Mouse (Mus musculus) Patski (cell line): ENCODE measurements around the gene Rhoc. TPM values are rescaled to one million over a fixed set of nuclear protein-coding genes. Genes with fewer than 3 reads are reported as not detected.

ENCODE experiments used
- ATAC-seq: fragments of 100-300 bp; one replicate; pipeline ENCODE4 v1.8.0; 2021
- CTCF ChIA-PET: fragments of 350-600 bp; sonication (Branson Sonifier 250); formaldehyde crosslinking; loops from one replicate; lab custom pipeline; 2022; ENCODE audit warnings: inconsistent platforms; lab: Charles Lee
- POLR2A ChIA-PET: fragments of 350-600 bp; sonication (Branson Sonifier 250); formaldehyde crosslinking; loops from one replicate; lab custom pipeline; 2022; ENCODE audit warnings: antibody characterized with exemption, inconsistent platforms; lab: Charles Lee
- DNase-seq: peaks from one replicate; pipeline ENCODE4 v3.0.0-alpha.2; 2011; ENCODE audit warnings: low read depth, low spot score
- H3K27me3 ChIP-seq: fragments of 371-371 bp; one replicate; pipeline ENCODE4 v1.5.1; 2021
- CTCF ChIP-seq: fragments of 100-300 bp; IDR thresholded peaks from one replicate; pipeline ENCODE4 v1.5.1; 2021
- in situ Hi-C: fragments of 300-500 bp; cut with MboI; formaldehyde crosslinking; loops from 3 replicates; pipeline ENCODE4 v1.11.1; 2018; ENCODE audit warnings: low pct_unique_long_range_greater_than_20kb, mixed read lengths
- polyA plus RNA-seq: library from polyadenylated mRNA; unstranded; gene quantifications from one replicate; pipeline ENCODE4 v1.2.3, GENCODE M21; 2021

The Rhoc gene
- polyA plus RNA-seq, 1 experiment from 2014 or later = 470 TPM

DNA sequence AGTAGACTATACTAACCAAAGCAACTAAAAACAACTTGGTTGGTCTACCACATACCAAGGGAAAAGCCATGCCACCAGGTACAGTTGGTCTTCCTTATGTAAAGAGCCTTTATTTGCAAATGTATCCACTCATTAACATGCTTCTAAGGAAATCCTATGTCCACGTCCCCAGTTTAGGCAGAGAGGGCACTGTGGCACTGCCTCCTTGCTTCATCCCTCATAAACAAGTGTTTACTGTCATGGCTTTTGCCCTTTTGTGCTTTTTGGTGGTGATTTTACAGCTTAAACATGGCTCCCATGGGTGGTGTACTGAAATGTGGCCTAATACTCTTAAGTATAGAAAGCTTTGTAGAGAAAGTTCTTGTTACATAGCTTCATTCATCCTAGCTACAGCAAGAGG is 32.3 kb downstream of the Rhoc start:
- in situ Hi-C loops = no loop called here
- no peak for DNase-seq
- H3K27me3 ChIP-seq = no peaks in the 10 kb centered on the region
- POLR2A ChIA-PET = interaction anchor here (1.0 kb wide), 1 partner anchor 35 kb away, joined by 3 read pairs; no protein-coding TSS in a partner anchor
- no peak for TF ChIP-seq CTCF
- ATAC-seq = no peak
- CTCF ChIA-PET = interaction anchor here (0.9 to 3.2 kb wide), 5 partner anchors 23 to 112 kb away, joined by 3 to 13 read pairs (median 4); partner anchors contain the start of gene Rhoc

DNA sequence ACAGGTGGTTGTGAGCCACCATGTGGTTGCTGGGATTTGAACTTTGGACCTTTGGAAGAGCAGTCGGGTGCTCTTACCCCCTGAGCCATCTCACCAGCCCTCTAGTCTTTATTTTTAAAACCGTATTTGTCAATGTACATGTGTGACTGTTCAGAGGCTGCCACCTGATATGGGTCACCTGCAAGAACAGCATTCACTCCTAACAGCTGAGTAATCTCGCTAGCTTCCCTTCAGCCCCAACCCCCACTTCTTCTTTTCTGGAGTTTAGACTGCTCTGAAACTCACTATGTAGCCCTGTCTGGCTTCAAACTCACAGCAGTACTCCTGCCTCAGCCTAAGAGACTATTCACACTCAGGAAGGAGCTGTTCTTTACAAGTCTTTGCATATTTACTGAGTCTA is 34.2 kb downstream of the Rhoc start:
- ChIA-PET POLR2A (interaction anchor here (0.8 kb wide), 1 partner anchor 33 kb away, joined by 4 read pairs; no protein-coding TSS in a partner anchor), CTCF (interaction anchor here (1.9 to 3.2 kb wide), 3 partner anchors 11 to 237 kb away, joined by 6 to 13 read pairs (median 6); partner anchors contain the start of gene Rhoc)
- no peak for TF ChIP-seq CTCF
- DNase-seq = no peak
- no peak for ATAC-seq
- in situ Hi-C loops = no loop called here
- H3K27me3 ChIP-seq = no peaks in the 10 kb centered on the region

DNA sequence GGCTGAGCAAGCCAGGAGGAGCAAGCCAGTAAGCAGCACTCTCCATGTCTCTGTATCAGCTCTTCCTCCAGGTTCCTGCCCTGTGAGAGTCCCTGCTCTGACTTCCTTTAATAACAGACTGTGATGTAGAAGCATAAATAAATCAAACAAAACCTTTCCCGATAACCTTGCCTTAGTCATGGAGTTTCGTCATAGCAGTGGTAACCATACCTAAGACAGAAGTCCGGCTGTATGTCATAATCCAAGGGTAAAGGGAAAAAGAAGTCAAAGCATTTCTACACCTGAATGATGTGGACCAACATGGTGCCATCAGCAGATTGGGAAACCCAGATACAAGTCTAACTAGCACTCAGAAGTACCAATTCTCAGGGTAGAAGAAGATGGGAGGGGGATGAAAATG is 47.6 kb downstream of the Rhoc start:
- DNase-seq (no peak), ATAC-seq (no peak)
- in situ Hi-C loops = no loop called here
- ChIA-PET POLR2A (interaction anchor here (0.6 kb wide), 1 partner anchor 41 kb away, joined by 3 read pairs; no protein-coding TSS in a partner anchor), CTCF (interaction anchor here (0.9 kb wide), 1 partner anchor 12 kb away, joined by 3 read pairs; no protein-coding TSS in a partner anchor)
- no peak for TF ChIP-seq CTCF
- no peaks in the 10 kb centered on the region for H3K27me3 ChIP-seq

DNA sequence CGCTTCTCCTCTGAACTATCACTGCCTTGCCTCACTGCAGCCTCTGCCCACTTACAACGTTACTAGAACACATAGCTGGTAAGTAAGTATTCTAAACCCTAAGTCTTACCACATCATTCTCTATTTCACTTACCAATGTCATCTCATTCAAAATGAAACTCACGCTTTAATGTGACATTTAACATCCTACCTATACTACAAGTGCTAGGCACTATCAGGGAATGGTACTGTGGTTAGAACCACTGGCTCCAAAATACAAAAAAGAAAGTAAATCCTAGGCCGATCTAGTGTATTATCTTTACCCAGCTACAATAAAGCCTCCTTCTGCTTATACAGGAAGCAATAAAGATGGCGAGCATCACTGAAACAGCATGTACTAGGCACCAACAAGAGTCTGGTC is 52.9 kb downstream of the Rhoc start:
- no peak for ATAC-seq

More for the DNA sequence above, 52.9 kb downstream of the Rhoc start:
- in situ Hi-C loops = no loop called here
- ChIA-PET CTCF (no interaction called here), POLR2A (no interaction called here)
- no peak for DNase-seq
- no peaks in the 10 kb centered on the region for H3K27me3 ChIP-seq
- no peak for TF ChIP-seq CTCF

Other genes starting within 250 kb of the Rhoc start
- 48.1 TPM for gene Slc16a1, start 149.7 kb upstream of the Rhoc start, polyA plus RNA-seq
- gene Ppm1j, start 7.3 kb upstream of the Rhoc start, polyA plus RNA-seq = 23.8 TPM
- 0.32 TPM for gene Fam19a3, start 6.5 kb upstream of the Rhoc start, polyA plus RNA-seq
- 43.9 TPM for gene Mov10, start 30.2 kb downstream of the Rhoc start, polyA plus RNA-seq
- 42.6 TPM for gene St7l, start 75.6 kb downstream of the Rhoc start, polyA plus RNA-seq
- gene Capza1, start 76.1 kb downstream of the Rhoc start, polyA plus RNA-seq = 82.7 TPM
- gene Wnt2b, start 173.5 kb downstream of the Rhoc start, polyA plus RNA-seq = 1.7 TPM